Mouse (Mus musculus) kidney, embryonic 16.5 days (tissue): ENCODE measurements around the gene Eif5a. TPM values are rescaled to one million over a fixed set of nuclear protein-coding genes. Genes with fewer than 3 reads are reported as not detected.

Source experiments
- ATAC-seq: fragments of 200-750 bp; cut with Nextera tagmentation; 2 replicates; pipeline ENCODE4 v1.8.0; 2017; ENCODE audit warnings: moderate TSS enrichment; ENCODE audit not compliant: low FRiP score, low TSS enrichment
- H3K27ac ChIP-seq: fragments of 300-500 bp; sonication (generic); 2 replicates; pipeline ENCODE4 v1.5.1; 2014; ENCODE audit warnings: low read length
- H3K27me3 ChIP-seq: fragments of 300-500 bp; sonication (generic); 2 replicates; pipeline ENCODE4 v1.6.1; 2014; ENCODE audit warnings: low read length, control low read depth, mixed read lengths; ENCODE audit not compliant: insufficient read depth
- H3K36me3 ChIP-seq: fragments of 300-500 bp; sonication (generic); 2 replicates; pipeline ENCODE4 v1.6.1; 2014; ENCODE audit warnings: low read length, control low read depth, mixed read lengths; ENCODE audit not compliant: insufficient read depth
- H3K4me1 ChIP-seq: fragments of 300-500 bp; sonication (generic); 2 replicates; pipeline ENCODE4 v1.6.1; 2014; ENCODE audit warnings: low read length, control low read depth, mixed read lengths; ENCODE audit not compliant: insufficient read depth
- H3K4me2 ChIP-seq: fragments of 300-500 bp; sonication (generic); replicated peaks from 2 replicates; pipeline ENCODE4 v1.6.1; 2014; ENCODE audit warnings: low read depth, low read length
- H3K4me3 ChIP-seq: fragments of 300-500 bp; sonication (generic); 2 replicates; pipeline ENCODE4 v1.5.1; 2014; ENCODE audit warnings: mild to moderate bottlenecking, low read length
- H3K9ac ChIP-seq: fragments of 300-500 bp; sonication (generic); replicated peaks from 2 replicates; pipeline ENCODE4 v1.6.1; 2014; ENCODE audit warnings: low read length
- H3K9me3 ChIP-seq: fragments of 300-500 bp; sonication (generic); 2 replicates; pipeline ENCODE4 v1.6.1; 2016; ENCODE audit warnings: low read length, control low read depth
- WGBS: fragments of 180-500 bp; shearing (Covaris S2); extraction: QIAGEN DNeasy Blood & Tissue Kit; methylation state at CpG from one replicate; pipeline ENCODE4 v1.1.7; 2014; 5-methylcytosine and 5-hydroxymethylcytosine counted together
- polyA plus RNA-seq: library from polyadenylated mRNA; unstranded; fragments of >200 nt; fragmentation: Nextera tagmentation; extraction: Ambion mirVana; gene quantifications from 2 replicates; pipeline ENCODE4 v1.2.1, GENCODE M21; 2015

Gene Eif5a
- 1,737 and 1,791 TPM in 2 replicates for polyA plus RNA-seq

DNA sequence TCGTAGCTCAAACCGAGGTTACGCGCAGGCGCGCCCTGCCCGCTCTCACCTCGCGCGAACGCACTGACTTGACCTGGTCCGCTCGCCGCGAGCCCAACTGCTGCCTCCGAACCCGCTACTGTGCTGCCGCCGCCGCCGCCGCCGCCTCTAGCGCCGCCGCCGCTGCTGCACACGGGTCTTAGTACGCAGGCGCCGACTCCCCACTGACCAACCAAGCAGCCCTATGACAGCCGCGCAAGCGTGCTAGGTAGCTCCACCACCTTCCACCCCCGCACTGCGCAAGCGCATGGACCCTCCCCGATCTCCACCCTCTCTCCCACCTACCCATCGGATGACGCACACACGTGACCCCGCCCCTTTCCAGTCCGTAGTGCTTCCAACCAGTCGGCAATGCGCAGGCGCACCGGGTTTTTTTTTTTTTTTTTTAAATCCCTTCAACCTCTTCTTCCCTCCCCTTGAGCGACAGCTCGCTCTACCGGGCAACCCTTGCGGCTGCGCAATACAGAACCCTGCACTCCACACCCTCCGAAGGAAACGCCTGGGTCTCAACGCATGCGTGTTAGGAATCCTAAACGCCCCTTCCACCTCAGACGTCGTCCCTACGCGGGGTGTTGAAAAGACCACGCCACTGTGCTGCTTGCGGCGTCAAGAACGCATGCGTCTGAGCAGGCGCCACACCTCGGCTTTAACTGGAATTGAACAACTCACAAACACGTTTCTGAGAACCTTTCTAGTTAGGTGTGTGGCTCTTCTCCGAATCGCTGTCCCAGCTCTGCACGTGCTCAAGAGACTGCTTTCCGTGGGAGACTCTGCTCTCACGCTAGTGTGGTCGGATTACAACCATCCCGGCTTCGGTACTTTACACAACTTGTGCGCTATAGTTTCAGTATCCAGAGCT, at the start of gene Eif5a:
TSS of gene Eif5a (minus strand) at position 845 of the 898 bp plus-strand sequence.
- H3K4me1 ChIP-seq = peaks cover 23% of the 10 kb centered on the region
- no peaks in the 10 kb centered on the region for H3K27me3 ChIP-seq
- ATAC-seq = peak; percentile 97
- H3K4me3 ChIP-seq = peak within 1 kb of the TSS; percentile 95
- under 1% methylated on average over 78 of the region's 78 CpGs for WGBS
- H3K9me3 ChIP-seq = no peaks in the 10 kb centered on the region
- peaks cover 21% of the 10 kb centered on the region for H3K36me3 ChIP-seq
- H3K9ac ChIP-seq = peak within 1 kb of the TSS; percentile 98
- peak within 1 kb of the TSS; percentile 97 for H3K27ac ChIP-seq
- peak within 1 kb of the TSS; percentile 91 for H3K4me2 ChIP-seq

DNA sequence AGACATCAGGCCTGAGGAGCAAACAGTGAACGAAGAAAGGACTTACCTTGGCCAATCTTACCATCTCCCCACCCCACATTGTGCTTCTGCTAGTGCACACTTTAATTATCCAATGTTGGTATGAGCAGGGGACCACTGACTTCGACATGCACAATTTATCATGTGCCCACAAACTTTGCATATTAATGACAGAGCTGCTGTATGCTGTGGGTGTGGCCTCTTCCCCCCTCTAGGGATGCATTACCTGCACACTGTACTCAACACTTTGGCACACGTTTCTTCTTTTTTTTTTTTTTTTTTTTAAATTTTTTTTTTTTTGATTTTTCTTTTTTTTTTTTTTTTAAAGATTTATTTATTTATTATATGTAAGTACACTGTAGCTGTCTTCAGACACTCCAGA, 49.0 kb upstream of the Eif5a start:
- Histone ChIP-seq H3K4me1 (peaks cover 16% of the 10 kb centered on the region; the same call in 1 of the 2 replicates), H3K9me3 (no peaks in the 10 kb centered on the region), H3K27ac (peak overlapping the region; percentile 19), H3K4me3 (no peak overlapping the region), H3K4me2 (no peak overlapping the region), H3K27me3 (peaks cover 9% of the 10 kb centered on the region), H3K36me3 (peaks cover 53% of the 10 kb centered on the region), H3K9ac (no peak overlapping the region)
- WGBS = 75% methylated on average over 3 of the region's 3 CpGs
- no peak for ATAC-seq

DNA sequence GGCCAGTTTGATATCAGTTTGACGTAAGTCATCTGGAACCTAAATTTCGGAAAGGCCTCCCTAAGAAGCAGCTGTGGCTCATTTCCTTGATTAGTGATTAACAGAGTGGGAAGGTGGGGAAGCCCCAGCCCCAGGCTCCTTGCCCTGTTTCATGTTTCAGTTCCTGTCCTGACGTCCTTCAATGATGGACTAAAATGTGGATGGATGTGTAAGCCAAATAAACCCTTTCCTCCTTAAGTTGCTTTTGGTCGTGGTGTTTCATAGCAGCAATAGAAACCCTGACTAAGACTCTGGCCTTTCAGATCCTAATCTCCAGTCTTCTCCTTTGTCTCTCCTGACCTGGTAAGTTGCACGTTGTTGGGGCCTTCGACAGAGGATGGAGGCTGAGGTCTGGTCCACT, 48.5 kb upstream of the Eif5a start:
- no peak for ATAC-seq
- Histone ChIP-seq H3K4me3 (no peak overlapping the region), H3K36me3 (peaks cover 49% of the 10 kb centered on the region), H3K9me3 (no peaks in the 10 kb centered on the region), H3K9ac (no peak overlapping the region), H3K4me2 (no peak overlapping the region), H3K27ac (peak overlapping the region; percentile 19), H3K4me1 (peaks cover 16% of the 10 kb centered on the region; the same call in 1 of the 2 replicates), H3K27me3 (peaks cover 15% of the 10 kb centered on the region)
- 57% methylated on average over 6 of the region's 6 CpGs for WGBS

DNA sequence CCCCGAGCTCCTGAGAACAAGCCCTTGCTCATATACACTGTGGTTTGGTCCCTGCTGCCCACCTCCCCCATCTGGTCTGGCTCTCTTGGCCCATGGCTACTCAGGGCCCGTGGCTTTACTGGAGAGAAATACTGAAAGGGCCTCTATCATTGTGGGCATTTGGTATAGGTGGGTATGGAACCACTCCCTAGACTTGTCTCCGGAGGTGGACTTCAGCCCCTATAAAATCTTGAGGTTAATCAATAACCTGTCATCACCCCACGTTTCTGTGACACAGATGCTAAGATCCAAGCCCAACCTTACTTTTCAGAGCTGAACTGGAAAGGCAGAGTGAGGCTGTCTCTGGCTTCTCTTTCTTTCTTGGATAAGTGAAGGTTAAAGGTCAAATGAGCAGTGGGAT, 47.0 kb upstream of the Eif5a start:
- WGBS = 73% methylated on average over 4 of the region's 4 CpGs
- no peak overlapping the region for H3K4me3 ChIP-seq
- ATAC-seq = no peak

DNA sequence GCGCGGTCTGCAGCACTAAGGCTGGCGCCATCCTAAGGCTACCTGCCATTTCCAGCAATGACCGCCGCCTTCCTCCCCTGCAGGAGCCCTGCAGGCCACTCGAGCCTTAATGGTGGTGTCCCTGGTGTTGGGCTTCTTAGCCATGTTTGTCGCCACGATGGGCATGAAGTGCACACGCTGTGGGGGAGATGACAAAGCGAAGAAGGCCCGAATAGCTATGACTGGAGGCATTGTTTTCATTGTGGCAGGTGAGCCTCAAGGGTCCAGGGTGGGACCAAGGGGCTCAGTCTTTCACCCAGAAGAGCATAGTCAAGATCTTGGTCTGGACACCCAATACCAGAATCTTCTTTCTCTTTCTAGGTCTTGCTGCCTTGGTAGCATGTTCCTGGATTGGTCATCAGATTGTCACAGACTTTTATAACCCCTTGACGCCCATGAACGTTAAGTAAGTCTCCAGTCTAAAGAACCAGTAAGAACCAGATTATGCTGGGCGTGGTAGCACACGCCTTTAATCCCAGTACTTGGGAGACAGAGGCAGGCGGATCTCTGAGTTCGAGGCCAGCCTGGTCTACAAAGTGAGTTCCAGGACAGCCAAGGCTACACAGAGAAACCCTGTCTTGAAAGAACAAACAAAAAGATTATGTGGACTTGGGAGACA, 45.2 kb upstream of the Eif5a start:
- Histone ChIP-seq H3K9ac (peak overlapping the region; percentile 57), H3K27me3 (peaks cover 44% of the 10 kb centered on the region), H3K9me3 (no peaks in the 10 kb centered on the region), H3K4me3 (peak overlapping the region; percentile 54), H3K4me2 (peak overlapping the region; percentile 61), H3K27ac (peak overlapping the region; percentile 80), H3K36me3 (peaks cover 21% of the 10 kb centered on the region), H3K4me1 (peaks cover 16% of the 10 kb centered on the region; the same call in 1 of the 2 replicates)
- WGBS = 32% methylated on average over 17 of the region's 17 CpGs
- no peak for ATAC-seq

More for the DNA sequence above, 47.0 kb upstream of the Eif5a start:
- Histone ChIP-seq H3K4me2 (no peak overlapping the region), H3K9me3 (no peaks in the 10 kb centered on the region), H3K4me1 (peaks cover 16% of the 10 kb centered on the region; the same call in 1 of the 2 replicates), H3K36me3 (peaks cover 35% of the 10 kb centered on the region), H3K27me3 (peaks cover 28% of the 10 kb centered on the region), H3K9ac (no peak overlapping the region), H3K27ac (peak overlapping the region; percentile 35)

DNA sequence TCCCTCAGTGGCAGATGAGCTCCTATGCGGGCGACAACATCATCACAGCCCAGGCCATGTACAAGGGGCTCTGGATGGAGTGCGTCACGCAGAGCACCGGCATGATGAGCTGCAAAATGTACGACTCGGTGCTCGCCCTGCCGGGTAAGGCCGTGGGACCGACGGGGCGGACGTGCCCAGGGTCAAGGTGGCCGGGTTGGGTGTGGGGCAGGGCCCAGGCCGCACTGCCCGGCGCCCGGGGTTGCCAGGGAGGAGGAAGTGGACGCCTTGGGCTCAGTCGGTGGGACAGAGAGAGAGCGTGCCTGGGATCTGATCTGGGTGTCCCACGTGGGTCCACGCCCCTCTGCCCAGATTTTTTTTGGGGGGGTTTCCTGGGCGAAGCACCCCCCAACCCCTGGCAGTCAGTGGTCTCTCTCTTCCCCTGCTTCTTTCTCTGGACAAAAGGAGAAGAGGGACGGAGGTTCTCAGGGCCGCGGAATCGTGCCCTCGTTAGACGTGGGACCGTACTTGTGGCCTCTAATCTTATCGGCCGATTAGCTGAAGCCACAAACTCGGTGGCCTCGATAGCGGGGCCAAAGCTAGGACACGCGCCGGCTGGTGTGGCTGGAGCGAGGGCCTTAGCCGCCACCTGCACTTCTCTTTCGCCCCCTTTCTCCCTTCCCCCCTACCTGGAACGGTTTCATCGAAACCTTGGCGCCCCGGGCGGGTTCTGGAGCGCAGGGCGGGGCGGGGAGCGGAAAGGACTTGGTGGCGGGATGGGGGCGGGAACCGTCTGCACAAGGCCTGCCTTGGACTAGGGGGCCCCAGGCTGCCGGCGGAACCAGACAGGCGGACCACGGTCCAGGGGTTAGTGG, 44.5 kb upstream of the Eif5a start:
- peak overlapping the region; percentile 54 for H3K4me3 ChIP-seq
- peak overlapping the region; percentile 61 for H3K4me2 ChIP-seq
- peaks cover 16% of the 10 kb centered on the region; the same call in 1 of the 2 replicates for H3K4me1 ChIP-seq
- peak overlapping the region; percentile 70 for H3K9ac ChIP-seq
- WGBS = under 1% methylated on average over 59 of the region's 59 CpGs
- peaks cover 21% of the 10 kb centered on the region for H3K36me3 ChIP-seq
- peak overlapping the region; percentile 80 for H3K27ac ChIP-seq
- H3K9me3 ChIP-seq = no peaks in the 10 kb centered on the region
- peak; percentile 80 for ATAC-seq
- peaks cover 45% of the 10 kb centered on the region for H3K27me3 ChIP-seq

DNA sequence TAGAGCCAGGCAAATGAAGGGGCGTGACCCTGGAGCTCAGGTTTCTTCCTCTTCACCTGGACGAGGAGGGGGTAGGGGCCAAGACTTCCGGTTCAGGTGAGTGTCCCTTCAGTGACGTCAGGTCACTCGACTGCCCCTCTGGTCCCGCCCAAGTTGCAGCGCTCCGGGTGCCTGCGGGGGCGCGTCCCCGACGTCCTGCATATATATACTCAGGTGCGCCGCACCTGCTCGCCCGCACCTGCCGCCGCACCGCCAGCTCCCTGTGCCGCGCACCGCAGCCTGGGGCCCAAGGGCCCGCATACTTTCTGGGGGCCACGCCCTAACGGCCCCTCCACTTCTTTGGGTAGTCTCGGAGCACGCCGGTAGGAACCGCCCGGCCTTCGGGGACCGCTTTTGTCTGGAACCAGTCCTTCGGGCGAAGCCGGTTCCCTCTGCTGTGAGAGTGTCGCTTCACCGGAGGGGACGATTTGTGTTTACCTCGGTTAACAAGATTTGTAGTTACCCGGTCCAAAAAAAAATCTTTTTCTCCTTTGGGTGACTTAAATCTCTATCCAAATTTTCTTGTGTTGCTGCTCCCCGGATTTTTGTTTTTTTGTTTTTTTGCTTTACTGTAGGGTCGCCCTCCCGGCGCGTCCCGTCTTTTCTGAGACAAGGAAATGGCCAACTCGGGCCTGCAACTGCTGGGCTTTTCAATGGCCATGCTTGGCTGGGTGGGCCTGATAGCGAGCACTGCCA, 43.7 kb upstream of the Eif5a start:
- Histone ChIP-seq H3K4me1 (peaks cover 16% of the 10 kb centered on the region; the same call in 1 of the 2 replicates), H3K36me3 (peaks cover 21% of the 10 kb centered on the region), H3K9me3 (no peaks in the 10 kb centered on the region), H3K4me2 (peak overlapping the region; percentile 61), H3K9ac (peak overlapping the region; percentile 70), H3K27ac (peak overlapping the region; percentile 80), H3K27me3 (peaks cover 45% of the 10 kb centered on the region), H3K4me3 (peak overlapping the region; percentile 54)
- ATAC-seq = peak; percentile 66
- 2% methylated on average over 49 of the region's 49 CpGs for WGBS

DNA sequence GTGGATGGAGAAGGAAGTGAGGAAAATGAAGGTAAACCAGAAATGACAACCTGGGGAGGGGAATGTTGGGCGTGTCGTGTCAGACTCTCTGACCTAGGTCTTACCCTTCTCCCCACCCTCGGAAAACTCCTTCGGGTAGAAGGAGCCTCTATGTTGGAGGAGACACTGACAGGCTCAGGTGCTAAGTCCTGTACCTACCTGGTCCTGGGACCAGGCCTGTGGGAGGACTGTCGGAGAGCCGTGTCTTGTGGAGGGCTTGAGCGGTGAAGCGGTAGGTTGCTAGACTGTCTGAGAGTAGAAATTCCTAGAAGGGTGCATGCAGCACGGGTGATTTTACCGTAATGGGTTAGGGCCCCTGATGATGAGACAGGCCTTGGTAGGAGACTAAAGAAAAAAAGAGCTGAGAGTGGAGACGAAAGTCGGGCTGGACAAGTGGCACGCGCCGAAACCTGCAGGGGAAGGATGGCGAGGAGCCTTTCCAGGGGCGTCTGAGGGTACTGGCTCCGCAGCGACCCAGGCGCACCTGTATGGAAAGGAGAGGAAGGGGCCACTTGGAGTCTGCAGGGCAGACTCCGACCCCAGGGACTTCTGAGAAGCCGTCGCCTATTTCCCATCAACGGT, 43.0 kb upstream of the Eif5a start, which contains the start of gene Cldn7:
TSS of gene Cldn7 (plus strand) at position 130 of the 621 bp plus-strand sequence.
- H3K9ac ChIP-seq = peak within 1 kb of the TSS; percentile 70
- ATAC-seq = no peak; the same call in 1 of the 2 replicates

More for the DNA sequence above, 43.0 kb upstream of the Eif5a start, which contains the start of gene Cldn7:
- H3K4me3 ChIP-seq = peak within 1 kb of the TSS; percentile 54
- H3K27ac ChIP-seq = peak within 1 kb of the TSS; percentile 80
- H3K4me1 ChIP-seq = peaks cover 10% of the 10 kb centered on the region; the same call in 1 of the 2 replicates
- peaks cover 15% of the 10 kb centered on the region for H3K36me3 ChIP-seq
- 6% methylated on average over 24 of the region's 24 CpGs for WGBS
- no peaks in the 10 kb centered on the region for H3K9me3 ChIP-seq
- peak within 1 kb of the TSS; percentile 61 for H3K4me2 ChIP-seq
- peaks cover 45% of the 10 kb centered on the region for H3K27me3 ChIP-seq
